Mouse (Mus musculus) embryonic facial prominence, embryonic 15.5 days (tissue): ENCODE data around the gene Apbb2. TPM values are rescaled to one million over a fixed set of nuclear protein-coding genes. Genes with fewer than 3 reads are reported as not detected.

Experiments
- ATAC-seq: fragments of 200-750 bp; cut with Nextera tagmentation; 2 replicates; pipeline ENCODE4 v1.8.0; 2017; ENCODE audit warnings: low read depth, moderate TSS enrichment; ENCODE audit not compliant: insufficient number of reproducible peaks, low FRiP score, low TSS enrichment
- H3K27ac ChIP-seq: fragments of 300-500 bp; sonication (generic); replicated peaks from 2 replicates; pipeline ENCODE4 v1.5.1; 2015; ENCODE audit warnings: mild to moderate bottlenecking, inconsistent platforms
- H3K27me3 ChIP-seq: fragments of 300-500 bp; sonication (generic); 2 replicates; pipeline ENCODE4 v1.6.1; 2015; ENCODE audit warnings: inconsistent platforms
- H3K36me3 ChIP-seq: fragments of 300-500 bp; sonication (generic); 2 replicates; pipeline ENCODE4 v1.6.1; 2015; ENCODE audit warnings: mild to moderate bottlenecking, inconsistent platforms
- H3K4me1 ChIP-seq: fragments of 300-500 bp; sonication (generic); 2 replicates; pipeline ENCODE4 v1.6.1; 2015; ENCODE audit warnings: inconsistent platforms
- H3K4me2 ChIP-seq: fragments of 300-500 bp; sonication (generic); replicated peaks from 2 replicates; pipeline ENCODE4 v1.6.1; 2015; ENCODE audit warnings: mild to moderate bottlenecking, inconsistent platforms
- H3K4me3 ChIP-seq: fragments of 300-500 bp; sonication (generic); replicated peaks from 2 replicates; pipeline ENCODE4 v1.5.1; 2015; ENCODE audit warnings: mild to moderate bottlenecking, inconsistent platforms
- H3K9ac ChIP-seq: fragments of 300-500 bp; sonication (generic); 2 replicates; pipeline ENCODE4 v1.6.1; 2015; ENCODE audit warnings: inconsistent platforms
- H3K9me3 ChIP-seq: fragments of 300-500 bp; sonication (generic); replicated peaks from 2 replicates; pipeline ENCODE4 v1.6.1; 2016; ENCODE audit warnings: inconsistent platforms
- WGBS: fragments of 180-500 bp; shearing (Covaris S2); methylation state at CpG from one replicate; pipeline ENCODE4 v1.1.7; 2015; 5-methylcytosine and 5-hydroxymethylcytosine counted together
- polyA plus RNA-seq: library from polyadenylated mRNA; unstranded; fragments of >200 nt; fragmentation: Nextera tagmentation; extraction: Ambion mirVana; gene quantifications from 2 replicates; pipeline ENCODE4 v1.2.1, GENCODE M21; 2015

Gene Apbb2
- polyA plus RNA-seq, 1 experiment from 2014 or later, result 54.7 TPM

- ATAC-seq, result no peak
- Histone ChIP-seq H3K4me3 (no peak overlapping the region), H3K36me3 (no peaks in the 10 kb centered on the region), H3K27ac (no peak overlapping the region), H3K4me2 (no peak overlapping the region), H3K4me1 (peaks cover 6% of the 10 kb centered on the region), H3K27me3 (no peaks in the 10 kb centered on the region), H3K9ac (no peak overlapping the region), H3K9me3 (no peaks in the 10 kb centered on the region)
- 56% methylated on average over 2 of the region's 2 CpGs for WGBS
These were observed 359.6 kb downstream of the Apbb2 start for GRCm38 (mm10) chr5:66259000-66259399.

DNA sequence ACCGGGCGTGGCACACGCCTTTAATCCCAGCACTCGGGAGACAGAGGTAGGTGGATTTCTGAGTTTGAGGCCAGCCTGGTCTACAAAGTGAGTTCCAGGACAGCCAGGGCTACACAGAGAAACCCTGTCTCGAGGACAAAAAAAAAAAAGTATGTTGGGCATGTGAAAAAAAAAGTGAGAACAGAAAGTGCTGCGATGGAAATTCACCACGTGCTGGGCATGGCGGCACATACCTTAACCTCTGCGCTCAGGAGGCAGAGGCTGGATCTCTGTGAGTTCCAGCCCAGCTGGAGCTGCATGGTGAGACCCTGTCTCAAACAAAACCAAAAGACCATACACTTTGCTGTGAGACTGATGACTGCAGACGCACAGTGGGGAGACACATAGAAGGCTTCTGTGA is 363.5 kb downstream of the Apbb2 start:
- H3K27me3 ChIP-seq, result no peaks in the 10 kb centered on the region
- 83% methylated on average over 10 of the region's 10 CpGs for WGBS
- no peak overlapping the region for H3K4me2 ChIP-seq
- H3K27ac ChIP-seq, result no peak overlapping the region
- no peaks in the 10 kb centered on the region for H3K9me3 ChIP-seq
- no peak for ATAC-seq
- no peak overlapping the region for H3K4me3 ChIP-seq
- no peak overlapping the region for H3K9ac ChIP-seq
- H3K4me1 ChIP-seq, result peaks cover 6% of the 10 kb centered on the region
- H3K36me3 ChIP-seq, result no peaks in the 10 kb centered on the region

GRCm38 (mm10) chr5:66253219-66253618 is 365.4 kb downstream of the Apbb2 start:
- H3K4me2 ChIP-seq, result no peak overlapping the region
- no peaks in the 10 kb centered on the region for H3K36me3 ChIP-seq
- H3K4me3 ChIP-seq, result no peak overlapping the region
- H3K4me1 ChIP-seq, result no peaks in the 10 kb centered on the region
- no peak overlapping the region for H3K27ac ChIP-seq
- H3K27me3 ChIP-seq, result no peaks in the 10 kb centered on the region
- WGBS, result 60% methylated on average over 5 of the region's 5 CpGs
- no peak overlapping the region for H3K9ac ChIP-seq
- no peaks in the 10 kb centered on the region for H3K9me3 ChIP-seq
- ATAC-seq, result no peak

Other genes starting within 250 kb of the Apbb2 start
- 49.6 and 64.0 TPM in 2 replicates for gene Uchl1, start 57.3 kb upstream of the Apbb2 start, polyA plus RNA-seq
- gene Limch1, start 127.0 kb upstream of the Apbb2 start, polyA plus RNA-seq, result 85.9 and 98.1 TPM in 2 replicates